Mouse (Mus musculus) 3134 (cell line): Measurements from ENCODE around the gene Armh3.
"Not testable (repeated sequence)": the region's sequence is repeated elsewhere in the genome, so short reads cannot be mapped to it uniquely, and the experiment has no call there.

ENCODE experiments used
- DNase-seq: peaks from one replicate; pipeline ENCODE4 v3.0.0-alpha.2; 2011; ENCODE audit warnings: low spot score; ENCODE audit not compliant: insufficient read length; ENCODE audit errors: extremely low read depth

Armh3 gene

GRCm38 (mm10) chr19:45993981-45994737 lies 4.1 kb downstream of the Armh3 start:
- DNase-seq, result no peak

GRCm38 (mm10) chr19:45993441-45993840 lies 4.8 kb downstream of the Armh3 start:
- DNase-seq, result not testable (repeated sequence)

- no peak for DNase-seq
Observed at GRCm38 (mm10) chr19:45991171-45991570, 7.1 kb downstream of the Armh3 start.

GRCm38 (mm10) chr19:45988238-45988637 lies 10.1 kb downstream of the Armh3 start:
- peak; percentile 14 for DNase-seq

GRCm38 (mm10) chr19:45984379-45984778 lies 13.9 kb downstream of the Armh3 start:
- no peak for DNase-seq

- DNase-seq, result no peak
Observed at GRCm38 (mm10) chr19:45960770-45961169, 37.5 kb downstream of the Armh3 start.

GRCm38 (mm10) chr19:45956736-45957135 lies 41.6 kb downstream of the Armh3 start:
- no peak for DNase-seq

GRCm38 (mm10) chr19:45953286-45953685 lies 45.0 kb downstream of the Armh3 start:
- no peak for DNase-seq

GRCm38 (mm10) chr19:45949236-45949635 lies 49.1 kb downstream of the Armh3 start:
- no peak for DNase-seq

GRCm38 (mm10) chr19:45947764-45948163 lies 50.5 kb downstream of the Armh3 start:
- DNase-seq, result no peak

- no peak for DNase-seq
Observed at GRCm38 (mm10) chr19:45947286-45947685, 51.0 kb downstream of the Armh3 start.

- DNase-seq, result no peak
Observed at GRCm38 (mm10) chr19:45946541-45946940, 51.7 kb downstream of the Armh3 start.

- no peak for DNase-seq
Observed at GRCm38 (mm10) chr19:45945986-45946385, 52.3 kb downstream of the Armh3 start.

GRCm38 (mm10) chr19:45943758-45944157 lies 54.5 kb downstream of the Armh3 start:
- DNase-seq, result no peak

GRCm38 (mm10) chr19:45938064-45938463 lies 60.2 kb downstream of the Armh3 start:
- DNase-seq, result no peak

GRCm38 (mm10) chr19:45937530-45937929 lies 60.8 kb downstream of the Armh3 start:
- DNase-seq, result no peak

GRCm38 (mm10) chr19:45927236-45927635 lies 71.1 kb downstream of the Armh3 start:
- DNase-seq, result no peak

GRCm38 (mm10) chr19:45926342-45926741 lies 71.9 kb downstream of the Armh3 start:
- DNase-seq, result no peak

- no peak for DNase-seq
Observed at GRCm38 (mm10) chr19:45920299-45921090, 77.8 kb downstream of the Armh3 start.

- no peak for DNase-seq
Observed at GRCm38 (mm10) chr19:45918406-45918805, 79.9 kb downstream of the Armh3 start.

- DNase-seq, result no peak
Observed at GRCm38 (mm10) chr19:45917856-45918255, 80.4 kb downstream of the Armh3 start.

- DNase-seq, result no peak
Observed at GRCm38 (mm10) chr19:45916461-45916860, 81.8 kb downstream of the Armh3 start.
